Mouse (Mus musculus): Measurements from ENCODE around the gene Prkar2b.

DNA sequence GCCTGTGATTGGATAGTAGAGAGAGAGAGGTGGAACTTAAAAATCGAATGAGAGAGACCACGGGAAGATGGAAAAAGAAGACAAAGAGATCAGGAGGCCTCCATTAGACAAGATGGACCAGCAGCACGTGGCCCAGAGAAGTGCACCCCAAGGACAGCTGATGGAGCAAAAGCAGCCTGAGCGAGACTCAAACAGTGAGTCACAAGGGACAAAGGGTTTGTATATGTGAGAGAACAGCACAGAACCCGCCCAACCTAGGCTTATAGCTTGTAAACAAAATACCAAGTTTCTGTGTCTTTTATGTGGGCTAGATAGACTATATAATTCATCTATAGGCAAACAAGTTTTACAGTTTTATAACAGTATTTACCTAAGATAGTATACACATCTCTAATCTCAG, 50.0 kb downstream of the Prkar2b start:
- TF ChIP-seq CTCF (IDR thresholded peaks at IDR 0.05; ENCODE audit: low read depth, low read length) (no peak), EP300 (IDR thresholded peaks at IDR 0.05; ENCODE audit: insufficient read depth, low read depth, low read length) (no peak), POLR2A (IDR thresholded peaks at IDR 0.05; ENCODE audit: insufficient read depth, low read length) (no peak)

Measured in ES-Bruce4 (cell line).